In genomic region chr4:52118439-52119072, GRCm38 (mm10) we compare ENCODE assay signal across 32 mouse cellular contexts.
DNase-seq lines count a peak whose midpoint lies in the region; ATAC-seq and TF ChIP-seq lines count a peak whose summit lies in the region.
"Had no signal": no experiment of that assay in that cellular context is flagged by ENCODE, and none has a peak within 500 bp of the region (broad histone marks: within the 10 kb centered on the region; RNA-seq: fewer than 3 reads in every experiment).

No protein-coding gene starts in this region.

- no peaks in the 10 kb centered on the region for H3K27me3 ChIP-seq in forebrain, embryonic 14.5 days (replicated peaks; ENCODE audit: control insufficient read depth, insufficient read depth, low read length)
- no peaks in the 10 kb centered on the region for H3K27me3 ChIP-seq in forebrain, embryonic 12.5 days
- no peaks in the 10 kb centered on the region for H3K27me3 ChIP-seq in midbrain, embryonic 11.5 days (ENCODE audit: control insufficient read depth, insufficient read depth, low read length)
- H3K27me3 ChIP-seq in midbrain, embryonic 16.5 days (ENCODE audit: control insufficient read depth, insufficient read depth, low read depth, low read length) = no peaks in the 10 kb centered on the region
- H3K27me3 ChIP-seq in forebrain, embryonic 16.5 days (replicated peaks; ENCODE audit: control insufficient read depth, insufficient read depth, low read length) = no peaks in the 10 kb centered on the region
- H3K27me3 ChIP-seq: embryonic facial prominence, embryonic 13.5 days; hindbrain, embryonic 15.5 days; limb, embryonic 15.5 days; liver, embryonic 13.5 days; midbrain, embryonic 12.5 days; neural tube, embryonic 15.5 days had no signal

- no peak for TF ChIP-seq CTCF in layer of hippocampus, adult 2 months (conservative IDR thresholded peaks at IDR 0.05)

- no peak overlapping the region for H3K9ac ChIP-seq in forebrain, embryonic 14.5 days (ENCODE audit: low read length)
- H3K9ac ChIP-seq in forebrain, embryonic 12.5 days = no peak overlapping the region
- H3K9ac ChIP-seq in midbrain, embryonic 11.5 days (ENCODE audit: low read length) = no peak overlapping the region
- H3K9ac ChIP-seq in midbrain, embryonic 16.5 days (ENCODE audit: low read depth, low read length) = no peak overlapping the region
- H3K9ac ChIP-seq in forebrain, embryonic 16.5 days (replicated peaks; ENCODE audit: low read depth, low read length) = no peak overlapping the region
- H3K9ac ChIP-seq: embryonic facial prominence, embryonic 13.5 days; hindbrain, embryonic 15.5 days; limb, embryonic 15.5 days; liver, embryonic 13.5 days; midbrain, embryonic 12.5 days; neural tube, embryonic 15.5 days had no signal

- no peak overlapping the region for H3K4me2 ChIP-seq in forebrain, embryonic 14.5 days (ENCODE audit: low read length)
- H3K4me2 ChIP-seq in forebrain, embryonic 12.5 days = no peak overlapping the region
- no peak overlapping the region for H3K4me2 ChIP-seq in midbrain, embryonic 11.5 days
- H3K4me2 ChIP-seq in midbrain, embryonic 16.5 days (ENCODE audit: low read length) = no peak overlapping the region
- no peak overlapping the region for H3K4me2 ChIP-seq in forebrain, embryonic 16.5 days (ENCODE audit: low read length)
- H3K4me2 ChIP-seq: embryonic facial prominence, embryonic 13.5 days; heart, embryonic 11.5 days; hindbrain, embryonic 15.5 days; limb, embryonic 15.5 days; liver, embryonic 13.5 days; midbrain, embryonic 12.5 days; neural tube, embryonic 15.5 days had no signal

- H3K36me3 ChIP-seq in forebrain, embryonic 14.5 days (ENCODE audit: control insufficient read depth, insufficient read depth, low read length) = no peaks in the 10 kb centered on the region
- H3K36me3 ChIP-seq in forebrain, embryonic 12.5 days (replicated peaks) = no peaks in the 10 kb centered on the region
- H3K36me3 ChIP-seq in midbrain, embryonic 11.5 days (ENCODE audit: control insufficient read depth, insufficient read depth, low read length) = no peaks in the 10 kb centered on the region
- no peaks in the 10 kb centered on the region for H3K36me3 ChIP-seq in midbrain, embryonic 16.5 days (ENCODE audit: control insufficient read depth, insufficient read depth, low read length)
- no peaks in the 10 kb centered on the region for H3K36me3 ChIP-seq in forebrain, embryonic 16.5 days (ENCODE audit: control insufficient read depth, insufficient read depth)
- H3K36me3 ChIP-seq: embryonic facial prominence, embryonic 13.5 days; hindbrain, embryonic 15.5 days; limb, embryonic 10.5 days; limb, embryonic 15.5 days; liver, embryonic 13.5 days; midbrain, embryonic 12.5 days; neural tube, embryonic 15.5 days had no signal

- H3K27ac ChIP-seq in forebrain, embryonic 14.5 days (ENCODE audit: low read depth, low read length) = no peak overlapping the region
- no peak overlapping the region for H3K27ac ChIP-seq in forebrain, embryonic 12.5 days
- H3K27ac ChIP-seq in layer of hippocampus, adult 2 months = peak overlapping the region; percentile 67
- no peak overlapping the region for H3K27ac ChIP-seq in midbrain, embryonic 11.5 days (ENCODE audit: low read depth, low read length)
- H3K27ac ChIP-seq in midbrain, embryonic 16.5 days (ENCODE audit: low read length) = no peak overlapping the region
- H3K27ac ChIP-seq in forebrain, embryonic 16.5 days (ENCODE audit: low read length) = no peak overlapping the region
- H3K27ac ChIP-seq: embryonic facial prominence, embryonic 13.5 days; hindbrain, embryonic 15.5 days; limb, embryonic 10.5 days; limb, embryonic 15.5 days; liver, embryonic 13.5 days; midbrain, embryonic 12.5 days; neural tube, embryonic 15.5 days had no signal

- DNase-seq in forebrain, embryonic 14.5 days (ENCODE audit: low spot score) = peak; percentile 76
- peak in 1 of 2 experiments; percentile 25 for DNase-seq in layer of hippocampus, adult 2 months (ENCODE audit: low spot score in 2 of 2)
- DNase-seq in layer of hippocampus, adult 11-12 months (ENCODE audit: low spot score) = no peak
- peak; percentile 28 for DNase-seq in midbrain, embryonic 11.5 days (ENCODE audit: low spot score, missing footprints)
- DNase-seq in gastrocnemius, postnatal 14 days = no peak
- DNase-seq: adrenal gland, postnatal 14 days; cerebellum, adult 11-12 months; cerebellum, adult 9-11 months; embryo, embryonic 11 days; gastrocnemius, postnatal 36 days; heart, adult 18-20 months; heart, postnatal 36 days; kidney, adult 18-20 months; kidney, postnatal 4 days; layer of hippocampus, postnatal 36 days; liver, embryonic 13.5 days; lung, adult 18-20 months; lung, postnatal 14 days; right cerebral cortex, adult 18-20 months; spleen, adult 18-20 months; thymus, postnatal 25 days had no signal

- H3K4me3 ChIP-seq in forebrain, embryonic 14.5 days (ENCODE audit: low read depth, low read length) = no peak overlapping the region
- no peak overlapping the region for H3K4me3 ChIP-seq in forebrain, embryonic 12.5 days (replicated peaks)
- H3K4me3 ChIP-seq in layer of hippocampus, adult 2 months = no peak overlapping the region
- H3K4me3 ChIP-seq in midbrain, embryonic 11.5 days (ENCODE audit: low read depth, low read length) = no peak overlapping the region
- no peak overlapping the region for H3K4me3 ChIP-seq in midbrain, embryonic 16.5 days (ENCODE audit: low read depth, low read length)
- no peak overlapping the region for H3K4me3 ChIP-seq in forebrain, embryonic 16.5 days (replicated peaks; ENCODE audit: low read length)
- H3K4me3 ChIP-seq: embryonic facial prominence, embryonic 13.5 days; erythroblast, embryonic 14.5 days; hindbrain, embryonic 15.5 days; limb, embryonic 10.5 days; limb, embryonic 15.5 days; liver, embryonic 13.5 days; midbrain, embryonic 12.5 days; neural tube, embryonic 15.5 days had no signal

- H3K9me3 ChIP-seq in forebrain, embryonic 14.5 days (replicated peaks; ENCODE audit: control insufficient read depth, low read length) = no peaks in the 10 kb centered on the region
- H3K9me3 ChIP-seq in forebrain, embryonic 12.5 days = no peaks in the 10 kb centered on the region
- H3K9me3 ChIP-seq in midbrain, embryonic 11.5 days (ENCODE audit: control insufficient read depth, low read length) = no peaks in the 10 kb centered on the region
- H3K9me3 ChIP-seq in midbrain, embryonic 16.5 days (replicated peaks; ENCODE audit: control insufficient read depth, low read length, poor library complexity, severe bottlenecking) = no peaks in the 10 kb centered on the region
- H3K9me3 ChIP-seq in forebrain, embryonic 16.5 days (ENCODE audit: control insufficient read depth, low read length) = no peaks in the 10 kb centered on the region
- H3K9me3 ChIP-seq: embryonic facial prominence, embryonic 13.5 days; hindbrain, embryonic 15.5 days; limb, embryonic 10.5 days; limb, embryonic 15.5 days; liver, embryonic 13.5 days; midbrain, embryonic 12.5 days; neural tube, embryonic 15.5 days had no signal

- intact Hi-C loops in gastrocnemius, postnatal 14 days (cut with DNase I; ENCODE audit: low total_unique reads) = no loop called here

- 0 out of 2 replicates have a peak, but pooled peaks cover 6% of the 10 kb centered on the region for H3K4me1 ChIP-seq in forebrain, embryonic 14.5 days (ENCODE audit: control insufficient read depth, insufficient read depth, low read length)
- H3K4me1 ChIP-seq in forebrain, embryonic 12.5 days = no peaks in the 10 kb centered on the region
- no peaks in the 10 kb centered on the region for H3K4me1 ChIP-seq in midbrain, embryonic 11.5 days (ENCODE audit: control insufficient read depth, insufficient read depth, low read length)
- peaks cover 3% of the 10 kb centered on the region; the same call in 1 of the 2 replicates for H3K4me1 ChIP-seq in midbrain, embryonic 16.5 days (ENCODE audit: control insufficient read depth, insufficient read depth, low read length)
- peaks cover 11% of the 10 kb centered on the region for H3K4me1 ChIP-seq in forebrain, embryonic 16.5 days (replicated peaks; ENCODE audit: control insufficient read depth, insufficient read depth, low read length)
- H3K4me1 ChIP-seq: embryonic facial prominence, embryonic 13.5 days; hindbrain, embryonic 15.5 days; limb, embryonic 10.5 days; limb, embryonic 15.5 days; liver, embryonic 13.5 days; midbrain, embryonic 12.5 days; neural tube, embryonic 15.5 days had no signal

- ATAC-seq in forebrain, embryonic 14.5 days = peak; percentile 86
- ATAC-seq in forebrain, embryonic 12.5 days (ENCODE audit: low FRiP score) = no peak
- ATAC-seq in midbrain, embryonic 11.5 days (ENCODE audit: low FRiP score) = no peak
- ATAC-seq in midbrain, embryonic 16.5 days = no peak
- ATAC-seq in forebrain, embryonic 16.5 days = peak; percentile 76

- 23% methylated on average over 3 of the region's 3 CpGs for WGBS in forebrain, embryonic 14.5 days
- WGBS in forebrain, embryonic 12.5 days = 54% methylated on average over 3 of the region's 3 CpGs
- 79% methylated on average over 3 of the region's 3 CpGs for WGBS in midbrain, embryonic 11.5 days
- 60% methylated on average over 3 of the region's 3 CpGs for WGBS in midbrain, embryonic 16.5 days
- WGBS in forebrain, embryonic 16.5 days = 20% methylated on average over 3 of the region's 3 CpGs

Comparison
In these comparisons a context has a peak if more than half of its experiments do, and no peak if none do; other contexts are left out.
1. ATAC-seq: peak in forebrain, embryonic 14.5 days (single experiment) and forebrain, embryonic 16.5 days (single experiment); none in forebrain, embryonic 12.5 days (single experiment), midbrain, embryonic 11.5 days (single experiment) and midbrain, embryonic 16.5 days (single experiment).
2. DNase-seq: peak in forebrain, embryonic 14.5 days (single experiment) and midbrain, embryonic 11.5 days (single experiment); none in layer of hippocampus, adult 11-12 months (single experiment) and gastrocnemius, postnatal 14 days (single experiment).